Mouse (Mus musculus) megakaryocyte-erythroid progenitor cell, adult 5-6 weeks (primary cell): ENCODE results near the gene Spag16. TPM values are rescaled to one million over a fixed set of nuclear protein-coding genes. Genes with fewer than 3 reads are reported as not detected.

ENCODE experiments used
- ATAC-seq: replicated peaks from 2 replicates; pipeline ENCODE4 v1.8.0; 2016; ENCODE audit warnings: mild to moderate bottlenecking, inconsistent platforms; ENCODE audit not compliant: severe bottlenecking, poor library complexity, low FRiP score, low TSS enrichment
- total RNA-seq, 2 experiments: library from RNA; stranded (forward) in 1 of 2; stranded (reverse) in 1 of 2; fragments of 200-1000, 215-1000 nt in 1 of 2; fragments of >200 nt in 1 of 2; fragmentation: Nextera tagmentation in 1 of 2; gene quantifications; 2 replicates each; pipeline ENCODE4 v1.2.3; 2014 to 2017

Gene Spag16
- total RNA-seq, 2 experiments from 2014 or later: not detected

DNA sequence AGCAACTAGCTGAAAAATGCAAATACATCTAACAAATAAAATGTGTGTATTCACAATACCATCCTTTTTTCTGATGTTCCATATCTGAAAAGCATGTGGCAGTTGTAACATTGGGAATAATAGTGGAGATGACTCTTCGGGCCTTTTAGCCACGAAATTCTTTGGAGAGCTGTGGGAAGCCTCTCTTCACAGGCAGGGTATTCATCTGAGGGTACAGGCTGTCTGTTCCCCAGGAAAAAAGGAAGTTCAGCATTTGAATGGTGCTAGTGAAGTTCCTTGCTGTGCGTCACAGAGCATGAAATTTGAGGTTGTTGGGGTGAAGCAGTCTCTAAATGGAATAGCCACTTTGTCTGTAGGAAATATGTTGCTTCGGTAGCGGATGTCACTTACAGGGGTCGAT, 246.7 kb downstream of the Spag16 start:
- no peak for ATAC-seq

DNA sequence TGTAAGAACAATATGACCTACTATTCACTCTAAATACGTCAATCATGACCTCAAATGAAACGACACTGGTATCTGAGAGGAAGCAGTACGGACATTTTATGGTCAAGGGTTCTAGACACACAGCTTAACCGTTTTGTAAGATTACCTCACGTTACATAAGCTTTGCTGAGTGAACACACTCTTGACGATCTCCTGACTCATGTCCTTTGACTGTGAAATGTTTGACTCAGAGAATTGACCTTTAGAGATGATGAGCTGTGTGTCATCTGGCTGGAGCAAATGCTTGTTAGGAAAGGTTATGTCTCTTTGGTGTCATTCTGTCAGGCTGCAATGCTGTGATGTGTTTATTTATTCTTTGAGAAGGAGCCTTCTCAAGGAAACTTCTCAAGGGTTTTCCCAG, 252.0 kb downstream of the Spag16 start:
- no peak for ATAC-seq

DNA sequence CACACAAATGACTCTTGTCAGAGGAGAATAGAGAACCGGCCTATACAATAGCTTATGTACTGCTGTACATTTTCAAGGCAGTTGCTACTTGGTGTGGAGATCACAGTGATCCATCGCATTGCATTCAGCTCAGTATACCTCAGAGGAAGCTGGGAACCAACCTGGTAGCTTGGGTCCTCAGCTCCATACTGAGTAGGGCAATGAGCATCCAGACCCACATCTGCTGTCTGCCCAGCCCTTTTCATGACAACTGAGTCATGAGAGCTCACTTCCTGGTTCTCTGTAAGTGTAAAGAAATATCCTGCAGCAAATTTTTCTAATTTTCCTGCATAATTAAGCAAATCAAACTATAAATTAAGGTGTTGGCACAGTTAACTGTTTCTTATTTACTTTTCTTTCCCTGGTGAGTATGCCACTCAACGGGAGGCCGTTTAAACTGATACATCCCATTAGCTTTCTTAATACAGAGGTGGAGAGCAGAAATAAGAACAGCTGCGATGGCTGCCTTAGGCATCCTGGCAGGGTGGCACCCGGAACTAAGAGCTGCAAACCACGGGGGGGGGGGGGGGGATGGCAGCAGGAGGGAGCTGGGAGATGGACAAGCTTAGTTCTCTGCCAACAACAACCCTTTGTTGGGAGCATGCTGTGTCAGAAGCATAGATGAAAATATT, 255.6 kb downstream of the Spag16 start:
- no peak for ATAC-seq

DNA sequence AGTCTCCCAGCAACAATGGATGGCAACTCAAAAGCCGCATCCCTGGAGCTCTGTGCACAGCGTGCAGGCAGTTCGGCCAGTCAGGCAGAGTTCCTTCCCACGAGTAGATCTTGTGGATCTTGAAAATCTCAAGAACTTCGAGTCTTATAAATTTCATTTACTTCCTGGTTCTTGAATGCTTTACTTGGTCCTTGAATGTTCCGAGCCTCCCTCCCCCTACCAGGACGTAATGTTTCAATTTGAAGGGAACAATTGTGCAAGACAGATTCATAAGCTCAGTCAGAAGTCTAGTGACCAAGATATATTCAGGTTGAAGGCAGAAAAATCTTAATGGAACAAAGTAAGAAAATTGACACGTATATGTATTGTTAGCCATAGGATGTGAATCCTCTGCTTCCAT, 277.9 kb downstream of the Spag16 start:
- no peak for ATAC-seq

DNA sequence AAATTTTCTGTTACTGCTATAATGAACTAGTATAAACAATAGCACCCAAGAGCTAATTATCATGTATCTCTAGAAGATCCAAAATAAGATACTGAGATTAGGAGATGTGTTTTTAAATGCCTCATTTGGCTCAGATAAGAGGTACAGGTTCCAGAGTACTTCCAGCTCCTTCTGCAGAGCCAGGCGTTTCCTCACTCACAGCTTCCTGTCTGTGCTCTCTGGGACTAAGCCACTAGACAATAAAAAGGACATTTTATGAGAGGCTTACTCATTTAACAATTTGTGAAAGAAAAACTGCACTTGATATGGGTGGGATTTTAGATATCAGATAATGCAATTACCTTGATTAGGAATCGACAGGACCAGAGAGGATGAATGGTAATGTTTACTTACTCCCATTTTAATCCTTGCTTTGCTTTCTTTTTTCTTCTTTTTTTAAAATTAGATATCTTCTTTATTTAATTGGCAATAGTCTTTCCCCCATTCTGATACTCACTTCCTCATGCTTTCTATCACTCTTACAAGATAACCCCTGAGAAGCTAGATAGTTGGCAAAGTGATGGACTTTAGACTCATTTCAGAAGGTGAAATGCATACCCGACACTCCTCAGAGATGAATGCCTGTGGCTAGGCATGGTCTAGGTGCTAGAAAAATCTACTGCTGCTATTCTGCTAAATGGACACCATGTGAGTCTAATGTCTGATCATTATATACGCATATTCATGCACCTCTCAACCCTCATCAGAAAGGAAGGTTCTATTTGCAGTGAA, 289.6 kb downstream of the Spag16 start:
- no peak for ATAC-seq

DNA sequence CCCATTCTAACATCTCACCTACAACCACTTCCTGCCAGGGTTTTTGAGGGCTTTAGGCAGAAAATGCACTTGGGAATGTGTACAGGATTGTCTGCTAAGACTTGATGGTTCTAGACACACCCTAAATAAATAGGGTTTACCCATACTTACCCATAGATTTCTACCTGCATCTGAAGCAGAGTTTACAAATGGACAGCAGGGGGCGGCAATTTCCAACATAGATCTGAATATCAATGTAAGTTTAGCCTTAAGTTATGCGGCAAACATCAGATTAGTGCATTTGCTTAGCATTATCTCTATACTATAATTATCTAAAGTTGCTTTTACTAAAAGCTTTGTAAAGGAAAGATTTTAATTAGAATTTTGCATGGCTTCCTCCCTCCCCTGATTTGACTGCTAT, 301.3 kb downstream of the Spag16 start:
- ATAC-seq: no peak

DNA sequence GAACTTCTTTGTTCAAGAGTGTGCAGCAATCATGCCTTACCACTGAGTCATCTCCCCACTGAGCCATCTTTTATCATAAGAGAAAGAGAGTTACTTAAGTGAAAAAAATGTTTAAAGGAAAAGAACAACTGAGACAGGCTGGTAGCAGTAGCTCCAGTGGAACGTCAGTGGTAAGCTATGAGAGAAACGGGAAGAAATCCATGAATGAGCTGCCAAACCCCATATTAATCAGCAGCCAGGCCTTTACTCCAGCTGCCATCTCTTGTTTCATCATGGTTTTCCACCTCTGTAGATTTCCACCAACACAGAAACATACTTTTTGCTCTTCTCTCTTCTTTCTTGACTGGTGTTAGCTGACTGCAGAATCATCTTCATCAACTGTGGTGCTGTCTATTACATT, 308.8 kb downstream of the Spag16 start:
- ATAC-seq: no peak

DNA sequence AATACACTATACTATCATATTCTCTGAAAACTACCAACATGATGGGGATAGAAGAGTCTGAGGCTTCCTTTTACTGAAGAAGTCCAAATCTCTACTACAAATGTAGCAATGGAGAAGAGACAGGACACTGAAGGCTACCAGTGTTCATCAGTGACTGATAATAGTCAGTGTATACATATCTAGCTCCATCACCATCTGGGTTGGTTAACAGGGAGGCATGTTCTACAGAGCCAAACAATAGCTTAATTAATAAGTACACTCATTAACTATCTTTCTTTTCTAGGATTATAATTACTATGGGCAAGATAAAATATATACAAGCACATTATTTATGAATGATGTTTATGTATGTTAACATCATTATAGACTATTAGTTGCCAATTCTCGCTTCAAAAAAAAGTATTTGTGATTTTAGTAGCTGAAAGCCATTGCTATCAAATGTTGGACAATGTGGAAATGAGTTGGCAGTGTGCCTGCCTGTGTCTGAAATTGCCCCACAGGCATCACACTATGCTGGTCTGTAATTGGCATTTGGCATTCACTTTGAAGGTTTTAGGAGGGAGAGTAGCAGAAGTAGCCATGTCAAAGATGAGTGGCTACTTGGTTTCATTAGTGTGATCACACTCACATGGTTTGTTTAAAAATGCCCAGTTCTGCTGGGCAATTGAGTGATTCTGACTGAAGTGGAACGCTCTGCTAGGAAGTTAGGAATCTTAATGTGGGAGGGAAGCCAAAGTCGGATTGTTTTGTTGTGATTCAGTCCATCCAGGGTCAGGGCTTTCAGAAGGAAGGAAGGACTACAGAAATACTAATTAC, 338.8 kb downstream of the Spag16 start:
- no peak for ATAC-seq

DNA sequence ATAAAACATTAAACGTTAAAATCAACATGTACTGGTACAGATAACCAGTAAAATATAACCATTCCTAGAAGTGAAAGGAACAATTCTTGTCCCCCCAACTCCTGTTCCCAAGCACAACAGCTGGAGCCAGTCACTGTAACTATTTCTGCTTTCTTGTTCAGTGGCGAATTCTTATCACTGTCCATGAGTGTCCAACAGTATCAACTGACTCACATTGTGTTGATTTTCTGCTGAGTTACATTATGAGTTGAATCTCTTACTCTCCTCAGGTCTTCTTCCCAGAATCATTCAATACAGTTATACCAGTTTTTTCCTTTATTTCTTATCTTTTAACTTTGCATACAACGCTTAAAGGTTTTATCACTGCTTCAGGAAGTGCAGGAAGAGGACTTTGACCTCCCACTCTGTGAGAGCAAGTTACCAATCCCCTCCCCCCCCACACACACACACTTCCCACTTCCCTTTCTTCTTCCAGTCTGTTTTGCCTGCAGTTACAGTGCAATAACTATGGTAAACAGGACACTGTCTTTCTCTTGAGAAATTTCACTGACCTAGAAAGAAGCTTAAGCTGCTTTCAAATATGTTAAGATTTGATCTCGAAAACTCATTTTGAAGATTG, 353.5 kb downstream of the Spag16 start:
- no peak for ATAC-seq

DNA sequence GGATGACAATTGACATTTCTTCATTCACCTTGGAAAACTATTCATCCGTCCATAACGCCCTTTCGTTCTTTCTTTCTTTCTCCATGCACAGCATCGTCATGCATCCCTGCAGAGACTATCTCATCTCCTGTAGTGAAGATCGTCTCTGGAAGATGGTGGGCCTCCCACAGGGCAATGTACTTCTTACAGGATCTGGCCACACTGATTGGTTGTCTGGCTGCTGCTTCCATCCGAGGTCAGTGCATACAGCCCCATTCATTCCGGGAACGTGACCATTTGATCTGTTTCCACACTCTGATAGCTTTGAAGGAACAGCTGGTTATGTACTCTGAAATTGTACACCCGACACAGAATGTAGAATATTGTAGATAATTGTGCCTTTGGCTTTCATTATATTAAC, 438.0 kb downstream of the Spag16 start:
- no peak for ATAC-seq

DNA sequence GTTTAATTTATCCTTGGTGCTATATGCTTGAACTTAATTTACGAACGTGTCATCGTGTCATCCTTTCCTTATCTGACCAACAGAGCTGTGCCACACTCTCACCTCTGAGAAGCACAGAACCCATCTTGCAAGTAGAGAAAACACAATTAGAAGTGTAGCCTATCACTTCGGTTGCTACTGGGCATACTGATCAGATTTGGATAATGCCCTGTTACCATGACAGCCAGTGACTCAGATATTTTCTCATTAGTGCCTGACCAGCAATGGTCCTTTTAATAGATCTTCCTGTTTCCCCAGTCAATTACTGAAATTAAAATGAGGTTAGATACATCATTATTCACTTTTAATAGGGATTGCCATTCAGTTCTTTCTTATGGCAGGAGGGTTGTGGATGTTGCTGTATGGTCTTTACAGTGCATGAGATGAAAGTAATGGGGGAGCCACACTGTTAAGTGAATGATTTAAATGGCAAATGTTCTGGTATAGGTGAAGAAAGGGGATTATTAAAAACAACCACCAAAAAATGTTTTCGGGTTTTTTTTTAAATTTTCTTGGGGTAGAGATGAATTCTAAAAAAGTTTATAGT, 439.2 kb downstream of the Spag16 start:
- no peak for ATAC-seq

DNA sequence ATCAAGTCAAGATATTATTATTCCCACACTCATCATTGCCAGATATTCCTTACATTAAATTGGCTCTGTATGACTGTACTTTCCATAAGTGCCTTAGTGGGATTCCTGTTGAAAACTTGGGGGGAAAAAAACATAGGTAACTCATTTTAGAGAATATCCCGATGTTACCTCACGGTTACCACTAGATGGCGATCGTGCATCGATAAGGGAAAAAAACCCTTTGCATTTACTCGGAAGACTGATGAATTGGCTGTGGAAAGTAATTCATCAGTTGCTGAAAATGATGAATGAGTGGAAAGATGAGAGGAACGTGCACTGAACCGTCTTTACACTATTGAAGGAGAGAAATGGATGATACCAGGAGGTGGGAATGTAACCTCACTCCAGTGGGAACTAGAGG, 443.4 kb downstream of the Spag16 start:
- no peak for ATAC-seq

DNA sequence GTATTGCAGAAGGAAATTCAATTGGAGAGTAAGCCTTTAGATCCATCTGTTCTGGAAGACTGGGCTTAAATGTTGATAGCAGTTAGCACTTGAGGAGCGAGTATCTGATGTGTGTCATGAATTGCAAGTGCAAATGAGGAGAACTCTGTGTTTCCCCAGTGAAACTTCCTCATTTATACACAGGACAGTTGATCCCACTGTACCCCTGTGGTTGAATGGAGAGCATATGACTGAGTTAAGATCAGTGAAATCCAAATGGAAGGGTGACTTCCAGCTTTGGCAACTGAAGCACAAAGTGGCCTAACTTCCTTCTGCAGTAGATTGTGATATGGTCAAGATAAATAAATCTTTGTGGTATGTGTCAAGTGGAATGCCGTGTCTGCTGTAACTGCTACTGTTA, 446.0 kb downstream of the Spag16 start:
- ATAC-seq: no peak

DNA sequence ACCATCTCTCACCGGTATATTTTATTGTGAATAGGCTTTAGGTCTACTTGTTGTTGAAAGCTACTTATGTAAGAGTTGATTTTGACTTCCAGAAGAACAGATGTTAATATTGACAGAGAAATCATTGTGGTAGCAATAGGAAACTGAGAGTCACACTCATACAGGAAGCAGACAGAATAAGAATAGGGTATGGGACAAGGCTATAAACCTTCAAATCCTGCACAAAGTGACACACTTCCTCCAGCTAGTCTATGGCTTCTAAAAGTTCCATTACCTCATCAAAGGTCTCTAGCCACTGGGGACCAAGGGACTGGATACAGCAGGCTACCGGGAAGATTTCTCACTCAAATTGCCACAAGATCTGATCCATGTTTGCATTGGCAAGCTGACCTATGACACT, 452.5 kb downstream of the Spag16 start:
- no peak for ATAC-seq

DNA sequence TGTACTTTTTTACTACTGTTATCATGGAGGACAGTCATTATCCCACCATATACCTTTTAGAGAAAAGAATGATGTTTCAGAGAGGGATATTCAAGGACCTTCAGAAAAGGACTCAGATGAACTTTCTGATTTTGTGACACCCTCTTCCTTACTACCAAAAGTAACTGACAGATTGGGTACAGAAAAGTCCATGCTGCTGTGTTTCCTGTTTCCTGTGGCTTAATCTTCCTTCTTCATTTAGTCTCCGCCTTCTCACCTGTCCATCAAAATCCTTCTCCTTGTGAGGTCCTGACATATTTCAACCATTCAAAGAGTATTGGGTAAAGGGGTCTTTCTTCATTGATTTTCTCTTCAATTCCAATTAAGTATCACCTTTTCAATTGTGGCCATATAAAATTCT, 456.6 kb downstream of the Spag16 start:
- ATAC-seq: no peak

DNA sequence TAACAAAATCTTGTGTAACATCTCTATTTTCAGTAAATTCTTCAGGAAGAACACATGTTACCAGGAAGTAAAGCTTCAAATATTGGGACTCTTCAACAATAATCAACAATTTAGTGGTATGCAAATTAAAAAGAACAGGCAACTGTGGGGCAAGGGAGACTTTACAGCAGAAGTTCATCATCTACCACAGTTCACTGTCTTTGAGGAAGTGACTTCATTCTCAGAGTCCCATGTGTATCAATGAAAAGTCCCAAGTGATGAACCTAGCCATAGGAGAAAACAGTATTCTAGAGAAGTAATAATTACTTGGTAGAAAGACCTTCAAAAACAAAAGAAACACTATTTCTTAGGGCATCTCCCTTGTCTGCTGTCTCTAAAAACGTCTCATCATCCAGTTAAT, 457.4 kb downstream of the Spag16 start:
- no peak for ATAC-seq

DNA sequence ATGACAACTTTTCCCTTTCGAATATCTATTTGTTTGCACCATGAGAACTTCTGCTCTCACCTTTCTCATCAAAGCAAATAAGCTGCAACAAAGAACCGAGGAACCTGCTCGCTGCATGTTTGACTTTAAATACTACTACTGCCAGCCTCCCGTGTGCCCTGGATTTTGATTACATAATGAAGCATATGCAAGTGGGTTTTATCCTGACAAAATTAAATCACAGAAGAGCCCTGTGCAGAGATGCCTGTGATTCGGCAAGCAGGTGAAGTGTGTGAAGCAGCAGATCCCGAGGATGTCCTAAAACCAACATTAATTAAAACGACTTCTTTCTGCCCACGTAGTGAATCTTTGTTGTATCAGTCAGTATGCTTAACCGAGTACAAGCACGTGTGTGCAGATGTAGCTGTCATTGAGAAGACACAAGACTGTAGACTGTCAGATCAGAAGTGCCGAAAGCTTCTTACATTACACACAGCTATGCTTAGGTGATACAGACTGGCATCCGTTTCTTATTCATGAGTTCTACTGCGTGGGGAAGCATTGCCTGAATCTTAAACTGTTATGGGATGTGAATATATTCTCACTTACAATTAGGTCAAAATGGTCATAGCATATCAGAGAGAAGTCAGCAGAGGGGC, 489.5 kb downstream of the Spag16 start:
- no peak for ATAC-seq

DNA sequence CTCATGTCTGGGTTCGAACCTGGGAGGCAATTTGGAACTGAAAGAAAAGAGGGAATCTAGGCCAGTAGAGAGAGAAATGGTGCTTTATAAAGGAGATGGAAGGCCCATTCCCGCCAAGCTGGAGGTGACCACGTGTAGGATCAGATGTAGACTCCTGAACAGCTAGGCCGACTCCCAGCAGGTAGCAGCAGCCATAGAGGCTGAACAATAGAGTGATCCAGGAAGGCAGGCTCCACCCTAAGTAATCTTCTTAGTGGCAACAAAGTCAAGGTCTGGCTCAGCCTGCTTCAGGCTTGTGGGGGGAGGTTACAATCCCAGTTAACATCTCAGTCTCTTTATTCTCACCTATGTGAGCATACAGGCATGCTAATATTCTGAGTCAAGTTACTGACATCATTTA, 494.2 kb downstream of the Spag16 start:
- ATAC-seq: no peak

DNA sequence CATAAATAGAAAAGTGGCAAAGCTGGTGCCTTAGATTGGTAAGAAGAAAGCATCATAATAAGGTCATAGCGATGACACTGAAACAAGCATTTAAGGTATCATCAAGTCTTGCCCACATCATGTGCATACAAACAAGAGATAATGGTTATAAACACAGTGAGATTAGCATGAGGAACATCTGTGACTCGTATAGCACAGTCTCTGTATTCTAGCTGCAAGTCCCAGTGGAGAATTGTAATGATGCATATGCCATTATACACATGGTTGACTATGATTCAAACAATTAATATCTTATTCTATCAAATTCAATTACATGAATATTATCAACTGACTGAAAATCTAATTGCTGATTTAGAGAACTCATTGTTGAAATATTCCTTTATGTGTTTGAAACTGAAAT, 519.4 kb downstream of the Spag16 start:
- ATAC-seq: no peak
